Mouse (Mus musculus) ES-Bruce4 (cell line): Measurements from ENCODE around the gene Dok4.
"Not testable (repeated sequence)": the region's sequence is repeated elsewhere in the genome, so short reads cannot be mapped to it uniquely, and the experiment has no call there.

Experiments used
- CTCF ChIP-seq: IDR thresholded peaks from one replicate; pipeline ENCODE4 v1.8.1; 2011; ENCODE audit warnings: low read depth, low read length
- POLR2A ChIP-seq: IDR thresholded peaks from one replicate; pipeline ENCODE4 v1.8.1; 2011; ENCODE audit warnings: low read length; ENCODE audit not compliant: insufficient read depth

DNA sequence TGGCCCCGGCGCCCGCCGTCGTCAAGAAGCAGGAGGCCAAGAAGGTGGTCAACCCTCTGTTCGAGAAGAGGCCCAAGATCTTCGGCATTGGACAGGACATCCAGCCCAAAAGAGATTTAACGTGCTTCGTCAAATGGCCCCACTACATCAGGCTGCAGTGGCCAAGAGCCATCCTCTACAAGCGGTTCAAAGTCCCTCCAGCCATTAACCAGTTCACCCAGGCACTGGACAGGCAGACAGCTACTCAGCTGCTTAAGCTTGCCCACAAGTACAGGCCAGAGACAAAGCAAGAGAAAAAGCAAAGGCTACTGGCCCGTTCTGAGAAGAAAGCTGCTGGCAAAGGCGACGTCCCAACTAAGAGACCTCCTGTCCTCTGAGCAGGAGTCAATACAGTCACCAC is 40.4 kb downstream of the Dok4 start:
- TF ChIP-seq CTCF, POLR2A: not testable (repeated sequence)
